Mouse (Mus musculus): Measurements from ENCODE around the gene Gcc2.

DNA sequence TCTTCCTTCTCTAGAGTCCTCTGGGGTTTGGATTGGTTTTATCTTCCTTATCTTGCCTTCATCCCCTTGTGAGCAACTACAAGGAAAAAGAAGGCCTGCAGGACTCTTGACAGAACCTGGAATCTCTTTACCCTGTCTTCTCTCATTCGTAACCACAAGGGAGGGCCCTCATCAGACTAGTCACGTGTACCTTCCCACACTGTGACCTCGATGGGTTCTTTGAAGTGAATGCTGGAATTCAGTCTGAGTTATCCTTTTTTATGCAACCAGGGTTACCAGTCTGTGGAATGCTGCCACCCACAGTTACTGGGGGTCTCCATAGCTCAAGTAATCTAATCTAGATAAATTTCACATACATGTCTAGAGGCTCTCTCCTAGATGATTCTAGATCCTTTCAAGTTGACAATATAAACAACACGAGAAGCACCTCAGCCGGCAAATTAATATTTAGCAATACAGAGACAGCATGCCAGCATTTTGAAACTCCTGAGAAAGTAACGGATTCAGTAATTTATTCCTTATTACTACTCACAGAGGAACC, 592 bp upstream of the Gcc2 start:
- TF ChIP-seq CTCF (IDR thresholded peaks at IDR 0.05; ENCODE audit: insufficient read depth, low read length) = no peak
- TF ChIP-seq POLR2A (IDR thresholded peaks at IDR 0.05; ENCODE audit: borderline replicate concordance, extremely low read depth, low read depth, low read length) = no peak

Measured in lung, adult 2 months (tissue).